Mouse (Mus musculus) CH12.LX (cell line): ENCODE data around the gene March5. TPM values are rescaled to one million over a fixed set of nuclear protein-coding genes. Genes with fewer than 3 reads are reported as not detected.

ENCODE experiments used
- DNase-seq: peaks from one replicate; pipeline ENCODE4 v3.0.0-alpha.2; 2013; ENCODE audit errors: extremely low read depth
- H3K27ac ChIP-seq: 2 replicates; pipeline ENCODE4 v1.5.1; 2012; ENCODE audit warnings: low read depth, mild to moderate bottlenecking, control low read depth, moderate library complexity; ENCODE audit not compliant: insufficient read depth
- H3K27me3 ChIP-seq: replicated peaks from 2 replicates; pipeline ENCODE3; 2012; ENCODE audit warnings: inconsistent platforms
- H3K36me3 ChIP-seq, 2 experiments: replicated peaks in 1 of 2; 2 replicates each; pipeline versions ENCODE3 to v1.6.1; 2012; ENCODE audit warnings: inconsistent platforms in 1 of 2, low read length in 1 of 2, mild to moderate bottlenecking in 1 of 2, mixed read lengths in 1 of 2, moderate library complexity in 1 of 2; ENCODE audit not compliant: control insufficient read depth in 1 of 2, insufficient read depth in 1 of 2
- H3K4me1 ChIP-seq, 2 experiments: 2 replicates each; pipeline ENCODE4 v1.6.1; 2012; ENCODE audit warnings: inconsistent platforms in 1 of 2, moderate library complexity in 1 of 2; ENCODE audit not compliant: insufficient read depth in 2 of 2, control insufficient read depth in 1 of 2
- H3K4me2 ChIP-seq: 2 replicates; pipeline ENCODE4 v1.6.1; 2012; ENCODE audit warnings: low read depth, mild to moderate bottlenecking, control low read depth; ENCODE audit not compliant: poor library complexity, insufficient read depth, severe bottlenecking
- H3K4me3 ChIP-seq, 3 experiments: fragments of 150-350 bp in 1 of 3; sonication (generic) in 1 of 3; replicated peaks in 1 of 3; 2 replicates each; pipeline versions ENCODE3 to v1.5.1; 2011 to 2012; ENCODE audit warnings: low read depth in 2 of 3, low read length in 2 of 3, mild to moderate bottlenecking in 2 of 3, moderate library complexity in 2 of 3, control low read depth in 1 of 3, improper control_type of control experiment in 1 of 3, inconsistent platforms in 1 of 3, mixed read lengths in 1 of 3; ENCODE audit not compliant: poor library complexity in 1 of 3
- H3K79me2 ChIP-seq: replicated peaks from 2 replicates; pipeline ENCODE4 v1.6.1; 2012; ENCODE audit warnings: mild to moderate bottlenecking, moderate library complexity; ENCODE audit not compliant: control insufficient read depth, poor library complexity, insufficient read depth, severe bottlenecking; ENCODE audit errors: extremely low read depth
- H3K9ac ChIP-seq: 2 replicates; pipeline ENCODE4 v1.6.1; 2012; ENCODE audit warnings: low read depth, mild to moderate bottlenecking, control low read depth, moderate library complexity; ENCODE audit not compliant: insufficient read depth
- H3K9me3 ChIP-seq: replicated peaks from 2 replicates; pipeline ENCODE3; 2012; ENCODE audit warnings: low read length, inconsistent platforms, mixed read lengths
- BHLHE40 ChIP-seq: IDR thresholded peaks from 2 replicates; pipeline ENCODE4 v1.6.1; 2011; ENCODE audit warnings: mild to moderate bottlenecking, low read depth, low read length, improper control_type of control experiment
- CHD1 ChIP-seq: IDR thresholded peaks from 2 replicates; pipeline ENCODE4 v1.6.1; 2012; ENCODE audit warnings: low read depth, low read length, improper control_type of control experiment, inconsistent platforms
- CHD2 ChIP-seq: IDR thresholded peaks from 2 replicates; pipeline ENCODE4 v1.6.1; 2011; ENCODE audit warnings: low read length, improper control_type of control experiment
- E2F4 ChIP-seq: IDR thresholded peaks from 2 replicates; pipeline ENCODE4 v1.6.1; 2011; ENCODE audit warnings: low read depth, low read length, improper control_type of control experiment; ENCODE audit not compliant: insufficient replicate concordance
- ELF1 ChIP-seq: IDR thresholded peaks from 2 replicates; pipeline ENCODE4 v1.6.1; 2014; ENCODE audit warnings: low read depth, mild to moderate bottlenecking, inconsistent platforms, low read length, improper control_type of control experiment
- EP300 ChIP-seq: IDR thresholded peaks from 2 replicates; pipeline ENCODE4 v1.6.1; 2011; ENCODE audit warnings: low read length, improper control_type of control experiment
- ETS1 ChIP-seq: conservative IDR thresholded peaks from 2 replicates; pipeline ENCODE4 v1.6.1; 2012; ENCODE audit warnings: low read depth, mild to moderate bottlenecking, inconsistent platforms, low read length, improper control_type of control experiment, moderate library complexity
- HCFC1 ChIP-seq: IDR thresholded peaks from 2 replicates; pipeline ENCODE4 v1.6.1; 2012; ENCODE audit warnings: low read depth, mild to moderate bottlenecking, inconsistent platforms, low read length, improper control_type of control experiment
- IRF4 ChIP-seq: IDR thresholded peaks from 2 replicates; pipeline ENCODE4 v1.6.1; 2014; ENCODE audit warnings: low read depth, mild to moderate bottlenecking, inconsistent platforms, low read length, improper control_type of control experiment
- JUN ChIP-seq: IDR thresholded peaks from 2 replicates; pipeline ENCODE4 v1.6.1; 2011; ENCODE audit warnings: low read depth, mild to moderate bottlenecking, low read length, improper control_type of control experiment, moderate library complexity; ENCODE audit not compliant: insufficient read depth
- JUND ChIP-seq: conservative IDR thresholded peaks from 2 replicates; pipeline ENCODE4 v1.6.1; 2011; ENCODE audit warnings: low read depth, low read length, improper control_type of control experiment
- MAX ChIP-seq: IDR thresholded peaks from 2 replicates; pipeline ENCODE4 v1.6.1; 2011; ENCODE audit warnings: low read length, improper control_type of control experiment
- MAZ ChIP-seq: IDR thresholded peaks from 2 replicates; pipeline ENCODE4 v1.6.1; 2012; ENCODE audit warnings: low read depth, mild to moderate bottlenecking, inconsistent platforms, low read length, improper control_type of control experiment, moderate library complexity
- MXI1 ChIP-seq: IDR thresholded peaks from 2 replicates; pipeline ENCODE4 v1.6.1; 2011; ENCODE audit warnings: mild to moderate bottlenecking, low read depth, low read length, improper control_type of control experiment
- MYC ChIP-seq: IDR thresholded peaks from 2 replicates; pipeline ENCODE4 v1.6.1; 2011; ENCODE audit warnings: low read depth, mild to moderate bottlenecking, improper control_type of control experiment, low read length
- NELFE ChIP-seq: IDR thresholded peaks from 2 replicates; pipeline ENCODE4 v1.6.1; 2011; ENCODE audit warnings: low read depth, low read length, improper control_type of control experiment
- NRF1 ChIP-seq: IDR thresholded peaks from 2 replicates; pipeline ENCODE4 v1.6.1; 2014; ENCODE audit warnings: low read depth, mild to moderate bottlenecking, inconsistent platforms, low read length, improper control_type of control experiment, moderate library complexity
- POLR2A ChIP-seq: IDR thresholded peaks from 2 replicates; pipeline ENCODE4 v1.6.1; 2011; ENCODE audit warnings: low read depth, mild to moderate bottlenecking, improper control_type of control experiment, low read length
- RAD21 ChIP-seq: IDR thresholded peaks from 2 replicates; pipeline ENCODE4 v1.6.1; 2011; ENCODE audit warnings: low read depth, mild to moderate bottlenecking, low read length, improper control_type of control experiment, moderate library complexity
- RCOR1 ChIP-seq: conservative IDR thresholded peaks from 2 replicates; pipeline ENCODE4 v1.6.1; 2012; ENCODE audit warnings: low read depth, mild to moderate bottlenecking, inconsistent platforms, low read length, improper control_type of control experiment
- SIN3A ChIP-seq: IDR thresholded peaks from 2 replicates; pipeline ENCODE4 v1.6.1; 2012; ENCODE audit warnings: low read length, improper control_type of control experiment, inconsistent platforms
- TBP ChIP-seq: conservative IDR thresholded peaks from 2 replicates; pipeline ENCODE4 v1.6.1; 2011; ENCODE audit warnings: low read depth, low read length, improper control_type of control experiment
- TCF12 ChIP-seq: IDR thresholded peaks from 2 replicates; pipeline ENCODE4 v1.6.1; 2014; ENCODE audit warnings: low read depth, mild to moderate bottlenecking, inconsistent platforms, low read length, improper control_type of control experiment
- UBTF ChIP-seq: IDR thresholded peaks from 2 replicates; pipeline ENCODE4 v1.6.1; 2012; ENCODE audit warnings: low read depth, mild to moderate bottlenecking, inconsistent platforms, low read length, improper control_type of control experiment, moderate library complexity
- USF1 ChIP-seq: IDR thresholded peaks from 2 replicates; pipeline ENCODE4 v1.6.1; 2014; ENCODE audit warnings: low read depth, mild to moderate bottlenecking, inconsistent platforms, low read length, improper control_type of control experiment
- USF2 ChIP-seq: conservative IDR thresholded peaks from 2 replicates; pipeline ENCODE4 v1.6.1; 2011; ENCODE audit warnings: low read depth, low read length, improper control_type of control experiment
- ZC3H11A ChIP-seq: IDR thresholded peaks from 2 replicates; pipeline ENCODE4 v1.6.1; 2012; ENCODE audit warnings: low read depth, mild to moderate bottlenecking, inconsistent platforms, low read length, improper control_type of control experiment
- ZKSCAN1 ChIP-seq: IDR thresholded peaks from 2 replicates; pipeline ENCODE4 v1.6.1; 2012; ENCODE audit warnings: low read depth, inconsistent platforms, low read length, improper control_type of control experiment, borderline replicate concordance
- ZMIZ1 ChIP-seq: IDR thresholded peaks from 2 replicates; pipeline ENCODE4 v1.6.1; 2012; ENCODE audit warnings: low read depth, mild to moderate bottlenecking, inconsistent platforms, low read length, improper control_type of control experiment
- ZNF384 ChIP-seq: IDR thresholded peaks from 2 replicates; pipeline ENCODE4 v1.6.1; 2012; ENCODE audit warnings: low read depth, low read length, improper control_type of control experiment, inconsistent platforms
- dilution Hi-C: fragments of 300-500 bp; cut with MboI; formaldehyde crosslinking; loops from 2 replicates; pipeline ENCODE4 v1.14.3; 2020; ENCODE audit warnings: low sequenced_read_pairs; ENCODE audit not compliant: extremely low pct_unique_long_range_greater_than_20kb, extremely low pct_ligation_motif_present
- in situ Hi-C: fragments of 300-500 bp; cut with MboI; formaldehyde crosslinking; loops from 3 replicates; pipeline ENCODE4 v1.14.3; 2019; ENCODE audit warnings: low sequenced_read_pairs, low pct_ligation_motif_present, low pct_unique_long_range_greater_than_20kb, mixed read lengths
- polyA plus RNA-seq: library from polyadenylated mRNA; unstranded; fragments of >175 nt; gene quantifications from 2 replicates; pipeline ENCODE4 v1.2.1, GENCODE M21; 2012; ENCODE audit warnings: low read depth; ENCODE audit not compliant: insufficient read length
- total RNA-seq, 2 experiments: library from RNA; depleted of rRNA; stranded (reverse); fragments of 300-350 nt in 1 of 2; fragments of >200 nt in 1 of 2; gene quantifications; 2 replicates each; pipeline ENCODE4 v1.2.3; 2012 to 2014

The March5 gene
- total and polyA plus RNA-seq, 3 experiments, result 118 to 160 (median 137) TPM

DNA sequence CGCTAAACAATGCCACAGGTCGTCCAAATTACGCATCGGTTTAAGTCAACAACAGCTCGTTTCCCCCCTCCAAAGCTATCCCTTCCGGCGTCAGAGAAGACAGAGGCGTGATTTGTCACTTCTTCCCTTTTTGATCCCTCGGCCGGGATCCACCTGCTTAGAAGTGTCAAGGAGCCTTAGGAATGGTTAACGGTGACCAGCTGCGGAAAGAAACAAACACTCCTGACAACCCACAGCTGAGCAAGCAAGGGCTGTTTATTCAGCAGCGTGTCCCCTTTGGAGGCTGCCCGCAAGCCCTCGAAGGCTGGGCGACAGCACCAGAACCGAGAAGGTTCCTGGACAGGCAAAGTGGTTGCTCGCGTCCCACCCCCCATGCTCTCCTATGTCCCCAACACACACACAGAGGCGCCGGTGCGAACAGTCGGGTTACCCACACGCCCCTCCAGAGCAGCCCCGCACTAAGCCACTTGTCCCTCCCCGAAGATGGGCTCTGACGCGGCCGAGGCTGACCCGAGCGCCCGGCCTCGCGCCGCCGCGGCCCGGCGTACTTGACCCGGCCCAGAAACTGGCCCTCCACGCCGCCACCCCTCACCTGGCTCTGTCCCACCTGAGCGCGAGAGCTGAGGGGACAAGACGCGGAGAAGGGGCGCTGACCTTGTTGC is 571 bp upstream of the March5 start:
- TF ChIP-seq CHD2 (no peak), MAX (peak; percentile 58; the same call in 1 of the 2 replicates), SIN3A (peak; percentile 87)
- Histone ChIP-seq H3K27ac (peak overlapping the region; percentile 87), H3K4me2 (peak overlapping the region; percentile 63), H3K27me3 (peaks cover 12% of the 10 kb centered on the region), H3K4me1 (peaks cover 0 to 15% of the 10 kb centered on the region in 2 experiments; a peak in 3 of 4 replicates), H3K4me3 (peak overlapping the region; percentile 49 to 96 (median 90)), H3K36me3 (peaks cover 9 to 17% of the 10 kb centered on the region in 2 experiments), H3K9ac (peak overlapping the region; percentile 96), H3K9me3 (no peaks in the 10 kb centered on the region), H3K79me2 (peaks cover 43% of the 10 kb centered on the region)
- in situ Hi-C loops, result no loop called here
- peak; percentile 12 for DNase-seq
- dilution Hi-C loops, result no loop called here

DNA sequence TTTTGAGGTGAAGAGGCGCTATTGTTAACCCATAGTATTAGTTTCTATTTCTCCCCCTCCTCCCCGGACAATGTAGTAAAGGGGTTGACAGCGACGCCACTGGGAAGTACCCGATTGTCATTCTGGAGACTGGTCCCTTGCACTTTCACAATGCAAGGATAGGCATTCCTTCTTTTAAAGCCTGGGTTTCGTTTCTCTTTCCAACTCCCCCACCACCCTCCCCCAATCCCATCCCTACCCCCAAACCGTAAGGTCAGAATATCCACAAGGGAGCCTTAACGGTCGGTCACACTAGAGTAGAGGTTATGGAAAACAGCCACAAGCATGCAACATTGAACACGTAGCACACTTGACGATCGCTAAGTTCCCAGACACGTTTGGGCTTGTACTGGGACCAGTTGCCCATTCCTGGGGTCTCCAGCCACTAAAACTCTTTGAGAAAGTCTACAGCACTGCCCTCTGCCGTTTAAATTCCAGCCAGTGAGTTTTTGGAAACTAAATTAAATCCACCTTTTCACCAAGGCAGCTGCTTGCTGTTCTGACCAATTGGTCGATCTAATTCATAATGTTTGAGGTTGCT is 923 bp downstream of the March5 start, which contains the start of gene Cpeb3:
Gene Cpeb3, minus strand, starts transcription at position 426 of the 580 bp plus-strand sequence.
- H3K4me1 ChIP-seq, result peaks cover 0 to 17% of the 10 kb centered on the region in 2 experiments; a peak in 3 of 4 replicates
- H3K4me3 ChIP-seq, result peak within 1 kb of the TSS; percentile 49 to 96 (median 90)
- H3K9ac ChIP-seq, result peak within 1 kb of the TSS; percentile 96
- H3K9me3 ChIP-seq, result no peaks in the 10 kb centered on the region
- peaks cover 19 to 31% of the 10 kb centered on the region in 2 experiments for H3K36me3 ChIP-seq
- in situ Hi-C loops (no loop called here), dilution Hi-C loops (no loop called here)
- peaks cover 12% of the 10 kb centered on the region for H3K27me3 ChIP-seq
- peak within 1 kb of the TSS; percentile 89 for H3K4me2 ChIP-seq
- H3K27ac ChIP-seq, result peak within 1 kb of the TSS; percentile 87
- peaks cover 55% of the 10 kb centered on the region for H3K79me2 ChIP-seq
- DNase-seq, result peak; percentile 67
- TF ChIP-seq MYC, result peak; percentile 51; the same call in 1 of the 2 replicates
- TF ChIP-seq ZNF384, result 0 out of 2 replicates have a peak, but pooled peaks have one; percentile 9
- no peak; the same call in 1 of the 2 replicates for TF ChIP-seq EP300
- no peak for TF ChIP-seq E2F4
- no peak; the same call in none of the 2 replicates for TF ChIP-seq POLR2A
- no peak for TF ChIP-seq USF2
- peak; percentile 38; the same call in 1 of the 2 replicates for TF ChIP-seq CHD2
- peak; percentile 46 for TF ChIP-seq RAD21
- TF ChIP-seq MAX, result peak; percentile 32
- TF ChIP-seq ETS1, result no peak
- peak; percentile 13; the same call in 1 of the 2 replicates for TF ChIP-seq TBP
- TF ChIP-seq JUND, result no peak
- no peak; the same call in 1 of the 2 replicates for TF ChIP-seq HCFC1
- no peak for TF ChIP-seq RCOR1
- 0 out of 2 replicates have a peak, but pooled peaks have one; percentile 13 for TF ChIP-seq TCF12
- TF ChIP-seq UBTF, result no peak
- no peak for TF ChIP-seq ZMIZ1
- TF ChIP-seq IRF4, result peak; percentile 54
- peak; percentile 43; the same call in 1 of the 2 replicates for TF ChIP-seq BHLHE40
- no peak for TF ChIP-seq JUN
- TF ChIP-seq NELFE, result no peak
- TF ChIP-seq ELF1, result no peak
- TF ChIP-seq MAZ, result no peak
- no peak; the same call in 1 of the 2 replicates for TF ChIP-seq MXI1
- TF ChIP-seq CHD1, result peak; percentile 90; the same call in 1 of the 2 replicates
- TF ChIP-seq NRF1, result no peak
- TF ChIP-seq USF1, result no peak
- TF ChIP-seq SIN3A, result peak; percentile 26; the same call in 1 of the 2 replicates
- TF ChIP-seq ZC3H11A, result no peak
- TF ChIP-seq ZKSCAN1, result no peak
